Mouse (Mus musculus): Measurements from ENCODE around the gene Sdk2.
A peak's percentile ranks its signal among the peaks of the same experiment; 100 is the strongest.

The Sdk2 gene

DNA sequence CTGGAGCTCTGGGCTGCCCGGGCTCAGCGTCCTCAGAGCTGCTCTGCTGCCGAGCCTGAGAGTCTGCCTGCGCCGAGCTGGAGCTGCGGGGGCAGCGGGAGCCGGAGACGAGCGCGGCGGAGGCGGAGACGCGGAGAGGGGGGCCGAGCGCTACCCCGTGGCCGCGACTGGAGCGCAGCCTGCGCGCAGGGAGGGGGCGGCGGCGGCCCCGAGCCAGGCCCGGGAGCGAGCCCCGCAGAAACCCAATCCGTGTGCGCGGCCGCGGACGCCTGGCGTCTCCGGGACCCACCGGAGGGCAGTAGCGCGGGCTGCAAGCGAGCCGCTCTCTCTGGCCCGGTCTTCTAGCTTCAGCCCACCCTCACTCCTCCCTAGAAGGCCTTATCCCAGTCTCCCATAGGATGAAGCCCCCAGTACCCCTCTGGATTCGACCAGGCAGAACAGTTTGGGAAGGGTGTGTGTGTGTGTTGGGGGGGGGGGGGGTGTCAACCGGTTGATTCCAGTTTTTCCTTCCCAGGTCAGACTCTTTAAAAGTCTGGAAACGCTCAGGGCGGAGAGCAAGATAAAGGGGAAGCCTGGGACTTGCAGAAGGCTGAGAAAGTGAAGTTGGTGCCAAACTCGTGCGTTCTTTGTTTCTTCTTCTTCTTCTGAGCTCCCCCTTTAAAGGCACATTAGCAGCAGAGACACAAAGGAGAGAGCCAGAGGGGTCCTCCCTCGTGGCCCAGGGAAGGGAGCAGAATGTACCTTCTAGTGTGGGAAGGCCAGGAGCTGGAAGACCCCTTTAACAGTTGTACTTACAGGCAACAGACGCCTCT is at the start of gene Sdk2:
Sdk2 (minus strand) TSS at position 96 of the 812 bp plus-strand sequence.
- peak; percentile 13 to 32 for DNase-seq (ENCODE audit: low spot score in 2 of 2)

DNA sequence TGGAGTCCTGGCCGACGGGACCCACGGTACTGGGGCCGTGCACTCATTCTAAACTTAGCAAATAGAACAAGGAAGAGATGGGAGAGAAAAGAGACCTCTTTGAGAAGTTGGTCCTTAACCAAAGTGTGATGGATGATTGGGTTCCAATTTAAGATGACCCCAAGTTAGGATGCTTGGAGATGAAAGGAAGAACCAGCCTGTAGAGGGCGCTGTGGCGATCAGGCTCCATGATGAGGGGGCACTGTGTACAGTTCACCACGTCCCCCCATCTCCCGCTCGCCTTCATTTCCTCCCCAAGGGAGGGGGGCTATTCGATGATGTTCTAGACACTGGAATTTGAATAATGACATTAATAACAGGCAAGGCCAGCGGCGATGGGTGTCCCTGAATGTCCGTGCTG is 48.2 kb upstream of the Sdk2 start:
- DNase-seq (ENCODE audit: low spot score in 2 of 2), result no peak

DNA sequence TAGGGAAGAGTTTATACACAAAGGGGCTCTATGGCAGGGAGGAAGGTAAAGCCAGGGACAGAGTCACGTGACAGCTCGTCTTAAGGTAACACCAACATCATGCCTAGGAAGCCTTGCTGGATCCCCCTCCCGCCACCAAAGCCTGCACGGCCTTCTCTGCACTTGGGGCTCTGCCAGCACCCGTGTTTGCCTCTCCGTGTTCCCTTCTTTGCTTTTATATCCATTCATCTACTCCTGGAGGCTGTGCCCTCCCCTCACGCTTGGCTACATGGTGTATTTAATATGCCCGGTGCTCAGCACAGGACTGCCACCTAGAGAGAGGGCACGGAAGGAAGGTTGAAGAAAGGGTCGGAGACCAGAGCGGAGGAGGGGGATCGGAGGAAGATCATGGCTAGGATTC is 47.8 kb upstream of the Sdk2 start:
- DNase-seq (ENCODE audit: low spot score in 2 of 2), result no peak

DNA sequence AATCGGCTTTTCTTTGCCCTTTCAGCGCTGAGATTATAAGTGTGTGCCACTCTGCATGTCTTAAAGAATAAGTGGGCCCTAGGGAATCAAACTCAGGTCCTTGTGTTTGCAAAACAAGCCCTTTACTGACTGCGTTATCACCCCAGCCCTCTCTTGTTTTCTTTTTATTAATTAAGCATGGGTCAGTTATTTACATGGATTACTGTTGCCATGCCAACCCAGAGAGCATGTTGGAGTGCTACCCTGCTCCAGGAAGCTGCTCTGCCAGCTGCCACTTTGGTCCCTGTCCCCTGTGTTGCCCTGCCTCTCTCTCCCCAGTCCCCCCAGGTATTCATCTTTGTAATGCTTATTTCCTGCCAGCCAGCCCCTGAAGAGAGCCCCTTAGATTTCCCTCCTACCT is 44.0 kb upstream of the Sdk2 start:
- no peak for DNase-seq (ENCODE audit: low spot score in 2 of 2)

DNA sequence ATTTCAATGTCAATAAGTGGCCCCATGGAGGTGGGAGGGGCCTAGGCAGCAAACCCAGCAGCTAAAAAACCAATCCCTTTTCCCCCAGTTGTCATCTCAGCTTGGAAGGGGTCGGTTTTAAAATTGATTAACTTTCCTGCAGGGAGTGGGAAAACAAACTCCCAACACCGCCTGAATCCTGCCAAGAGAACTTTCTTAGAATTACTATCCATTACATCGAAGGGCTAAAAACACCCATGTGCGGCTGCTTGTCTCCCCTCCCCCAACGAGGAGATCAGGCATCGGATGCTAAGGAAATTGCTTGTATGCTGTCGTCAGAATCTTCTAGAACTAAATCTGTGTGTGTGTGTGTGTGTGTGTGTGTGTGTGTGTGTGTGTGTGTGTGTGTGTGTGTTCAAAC is 26.8 kb upstream of the Sdk2 start:
- no peak for DNase-seq (ENCODE audit: low spot score in 2 of 2)

DNA sequence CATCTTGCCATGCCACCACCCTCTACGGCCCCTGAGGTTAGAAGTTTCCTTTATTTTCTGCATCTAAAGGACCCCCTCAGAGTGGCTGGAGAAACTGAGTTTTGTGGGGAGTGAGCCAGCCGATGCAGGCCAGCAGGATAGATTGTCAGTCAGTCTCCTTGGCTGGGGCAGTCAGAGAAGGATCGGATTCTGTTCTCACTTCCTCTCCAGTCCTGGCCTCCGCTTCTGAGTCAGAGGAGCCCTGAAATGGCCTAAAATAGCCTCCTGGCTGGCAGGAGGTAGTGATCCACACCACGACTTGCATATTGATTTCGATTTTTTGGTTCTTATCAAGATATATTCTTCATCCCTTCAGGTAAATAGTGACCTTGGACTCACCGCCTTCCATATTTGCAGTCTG is 26.3 kb upstream of the Sdk2 start:
- DNase-seq (ENCODE audit: low spot score in 2 of 2), result no peak

DNA sequence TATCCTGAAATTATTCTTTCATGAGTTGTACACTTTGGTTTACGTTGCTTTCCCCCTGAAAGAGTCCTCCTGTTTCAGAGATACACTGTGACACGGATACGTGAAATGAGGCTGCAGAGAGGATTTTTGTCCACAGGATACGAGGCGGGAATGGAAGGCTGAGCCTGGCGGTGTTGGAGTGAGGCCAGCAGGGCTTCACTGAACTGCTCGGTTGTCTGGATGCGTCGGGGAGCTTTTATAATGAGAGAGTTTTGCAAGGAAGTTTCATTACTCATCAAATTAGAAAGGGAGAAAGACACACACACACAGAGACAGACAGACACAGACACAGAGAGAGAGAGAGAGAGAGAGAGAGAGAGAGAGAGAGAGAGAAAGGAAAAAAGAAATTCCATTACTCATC is 13.8 kb upstream of the Sdk2 start:
- no peak for DNase-seq (ENCODE audit: low spot score in 2 of 2)

DNA sequence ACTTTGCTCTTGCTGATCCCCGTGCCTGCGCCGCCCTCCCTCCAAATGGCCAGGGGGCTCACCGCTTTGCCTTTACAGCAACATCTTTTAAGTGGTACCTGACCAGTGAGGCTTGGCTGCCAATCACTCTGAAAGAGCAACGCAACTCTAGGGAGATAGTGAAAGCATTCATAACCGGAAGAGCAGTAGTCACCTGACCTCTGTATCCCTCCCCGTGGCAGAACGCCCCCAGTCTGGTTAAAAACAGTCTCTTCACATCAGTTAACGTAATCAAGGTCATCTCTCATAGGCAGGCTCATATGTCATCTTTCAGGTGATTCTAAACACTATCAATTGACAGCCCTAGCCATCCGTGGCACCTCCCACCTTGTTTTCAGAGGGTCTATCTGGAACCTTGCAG is 5.8 kb upstream of the Sdk2 start:
- DNase-seq (ENCODE audit: low spot score in 2 of 2), result no peak

DNA sequence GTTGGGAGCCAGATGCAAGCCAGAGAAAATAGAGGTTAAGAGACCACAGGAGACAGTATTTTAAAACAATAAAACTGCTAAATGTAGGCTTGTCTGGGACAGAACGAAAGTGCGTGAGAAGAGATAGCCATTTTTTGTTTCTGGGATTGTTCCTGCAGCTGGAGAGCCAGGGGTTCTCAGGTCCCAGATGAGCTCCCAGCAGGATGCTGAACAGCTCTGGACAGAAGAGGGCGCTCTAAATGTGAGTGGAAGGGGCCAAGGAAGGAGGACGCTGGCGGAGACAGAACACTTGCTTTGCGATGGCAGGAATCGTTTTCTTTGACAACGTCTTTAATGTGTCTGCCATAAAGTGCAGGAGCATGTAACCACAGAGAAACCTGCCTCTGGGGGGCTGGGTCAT is 5.2 kb upstream of the Sdk2 start:
- DNase-seq (ENCODE audit: low spot score in 2 of 2), result peak in 1 of 2 experiments; percentile 23

DNA sequence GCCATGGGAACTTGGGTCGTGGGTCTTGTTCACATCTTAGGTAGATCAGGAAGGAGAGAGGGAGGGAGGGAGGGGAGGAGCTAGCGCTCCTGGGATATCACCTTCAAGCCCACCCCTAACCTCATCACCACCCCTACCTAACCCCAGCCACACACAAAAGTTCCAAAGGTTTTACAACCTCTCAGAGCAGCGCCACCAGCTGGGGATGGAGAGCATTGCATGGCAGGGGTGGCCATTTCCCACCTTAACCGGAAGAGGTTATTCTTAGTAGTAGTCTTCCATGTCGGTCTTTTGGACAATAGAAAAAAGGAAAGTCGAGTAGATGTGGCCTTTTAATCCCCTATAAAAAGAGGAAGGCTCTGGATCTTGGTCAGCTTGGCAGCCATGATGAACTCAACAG is 4.0 kb upstream of the Sdk2 start:
- no peak for DNase-seq (ENCODE audit: low spot score in 2 of 2)

DNA sequence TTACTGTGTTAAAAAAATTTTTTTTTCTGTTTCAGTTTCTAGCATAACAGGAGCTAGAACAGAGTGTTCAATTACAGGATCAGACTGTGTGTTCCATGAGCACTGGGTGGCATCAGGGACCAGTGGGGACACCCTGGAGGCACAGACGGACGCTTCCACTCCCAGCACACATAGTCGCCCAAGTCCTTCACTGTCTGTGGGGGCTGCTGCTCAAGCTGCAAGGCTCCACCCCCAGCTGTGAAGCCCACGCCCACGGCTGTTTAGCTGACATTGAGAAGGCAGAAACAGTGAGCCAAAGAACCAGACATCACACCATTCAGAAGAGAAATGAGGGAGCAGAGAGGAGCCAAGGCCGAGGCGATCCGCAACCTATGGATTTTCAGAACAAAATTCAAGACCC is 3.3 kb upstream of the Sdk2 start:
- DNase-seq (ENCODE audit: low spot score in 2 of 2), result no peak

DNA sequence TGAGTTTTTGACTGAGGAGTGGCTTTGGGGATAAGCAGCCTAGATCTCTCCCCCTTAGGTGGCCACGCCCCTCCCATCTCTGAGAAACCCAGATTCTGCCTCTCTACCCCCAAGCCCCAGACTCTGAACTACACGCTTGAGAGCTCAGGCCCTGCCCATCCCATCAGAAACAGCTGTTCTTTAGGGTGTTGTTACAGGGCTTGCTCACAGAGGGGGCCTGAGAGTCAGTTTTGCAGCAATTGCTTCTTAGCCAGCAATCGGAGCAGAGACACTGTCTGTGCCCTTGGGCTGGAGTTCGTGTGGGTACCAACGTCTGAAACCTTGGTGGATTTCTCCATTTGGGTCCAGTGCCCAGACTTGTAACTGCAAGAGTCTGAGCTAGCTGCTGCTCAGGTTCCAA is 1.5 kb upstream of the Sdk2 start:
- peak; percentile 14 to 41 for DNase-seq (ENCODE audit: low spot score in 2 of 2)

DNA sequence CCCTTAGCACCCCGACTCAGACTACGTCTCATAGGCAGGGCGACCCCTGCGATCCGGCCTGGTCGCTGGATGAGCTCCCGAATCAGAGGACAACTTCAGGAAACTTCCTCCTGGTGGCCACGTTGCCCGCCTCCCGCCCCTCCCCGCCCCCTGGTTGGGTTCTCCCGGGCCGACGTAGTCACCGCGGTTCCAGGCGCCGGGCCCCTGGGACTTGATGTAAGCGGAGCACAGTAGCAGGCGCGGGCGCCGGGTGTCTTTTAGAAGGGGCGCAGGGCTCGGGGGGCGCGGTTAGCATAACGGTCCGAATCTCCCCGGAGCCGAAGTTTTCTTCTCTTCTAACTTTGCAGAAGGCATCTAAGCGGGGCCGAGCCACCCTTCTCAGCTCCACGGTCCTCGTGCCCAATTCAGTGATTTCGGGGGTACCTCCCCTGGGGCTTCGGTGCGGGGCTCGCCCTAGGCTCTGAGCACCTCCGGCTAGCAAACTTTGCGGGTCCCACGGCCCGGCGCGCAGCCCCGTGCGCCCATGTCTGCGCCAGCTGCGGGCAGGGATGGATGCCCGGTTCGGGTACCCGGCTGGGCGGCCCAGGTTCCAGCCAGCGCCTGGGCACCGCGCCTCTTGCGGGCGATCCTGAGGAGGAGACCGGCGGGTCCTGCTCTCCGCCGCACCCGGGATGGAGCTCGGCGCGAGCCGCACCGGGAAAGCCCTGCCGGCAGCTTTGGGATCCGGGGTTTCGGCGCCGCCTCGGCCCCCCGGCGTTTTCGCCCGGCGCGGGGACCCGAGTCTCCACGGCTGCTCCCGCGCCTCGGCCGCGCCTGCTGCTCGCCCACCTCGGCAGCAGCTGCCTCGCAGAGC is 522 bp downstream of the Sdk2 start:
- DNase-seq (ENCODE audit: low spot score in 2 of 2), result peak in 1 of 2 experiments; percentile 9

DNA sequence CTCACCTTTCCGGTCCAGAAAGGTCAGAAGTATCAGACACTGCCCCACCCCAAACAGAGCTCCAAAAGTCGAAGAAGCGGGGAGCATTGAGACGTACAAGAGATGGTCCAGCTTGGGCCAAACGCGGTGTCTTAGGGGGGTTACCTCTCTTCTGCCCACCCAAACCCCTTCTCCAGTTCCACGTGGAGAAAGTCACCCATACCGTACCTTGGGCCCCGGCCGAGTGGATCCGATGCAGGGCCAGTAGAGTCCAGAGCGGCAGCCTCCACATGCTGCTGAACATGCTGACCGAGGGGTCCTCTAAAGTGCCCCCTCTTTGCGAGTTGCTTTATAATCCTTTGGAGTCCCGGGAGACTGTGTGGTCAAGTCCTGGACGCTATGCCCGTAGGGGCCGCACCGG is 1.2 kb downstream of the Sdk2 start:
- DNase-seq (ENCODE audit: low spot score in 2 of 2), result no peak

DNA sequence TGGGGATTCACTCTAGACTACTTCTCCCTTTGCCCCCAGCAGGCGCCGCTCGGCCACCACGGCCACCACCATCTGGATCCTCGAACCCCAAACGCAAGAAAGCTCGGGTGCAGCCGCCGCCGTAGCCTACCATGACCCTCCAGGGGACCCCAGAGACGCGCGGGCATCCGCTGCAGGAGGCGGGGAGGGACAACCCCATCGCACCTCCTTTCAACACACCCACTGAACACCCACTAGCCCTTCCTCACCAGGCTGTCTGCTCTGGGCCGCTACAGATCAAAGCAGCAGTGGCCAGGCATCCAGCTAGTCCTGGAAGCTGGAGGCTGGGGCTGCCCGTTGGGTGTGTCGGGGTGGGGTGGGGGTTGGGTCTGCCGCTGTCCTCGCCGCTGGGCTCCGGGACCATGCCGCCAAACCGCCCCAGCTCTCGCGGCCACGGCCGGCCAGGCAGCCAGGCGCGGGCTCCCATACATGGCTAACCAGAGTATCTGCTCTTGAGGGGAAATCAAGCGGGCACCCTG is 1.9 kb downstream of the Sdk2 start:
- DNase-seq (ENCODE audit: low spot score in 2 of 2), result no peak

DNA sequence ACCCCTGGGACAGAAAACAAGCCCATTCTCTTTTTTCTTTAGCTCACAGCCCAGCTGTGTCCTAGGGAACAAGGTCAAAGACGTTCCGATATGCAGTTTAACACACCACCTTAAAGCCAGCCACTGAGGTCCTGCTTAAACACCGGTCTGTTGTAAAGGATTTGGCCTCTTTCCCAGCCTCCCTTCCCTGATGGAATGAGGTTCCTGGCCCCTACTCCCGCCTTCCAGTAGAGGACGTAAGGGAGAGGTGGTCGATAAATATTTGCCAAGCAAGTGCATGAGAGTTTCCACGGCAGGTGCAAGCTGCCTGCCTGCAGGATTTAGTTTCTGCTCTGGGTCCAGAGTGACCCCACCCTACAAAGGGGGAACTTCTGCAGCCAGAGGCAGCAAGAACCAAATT is 4.9 kb downstream of the Sdk2 start:
- DNase-seq (ENCODE audit: low spot score in 2 of 2), result no peak

DNA sequence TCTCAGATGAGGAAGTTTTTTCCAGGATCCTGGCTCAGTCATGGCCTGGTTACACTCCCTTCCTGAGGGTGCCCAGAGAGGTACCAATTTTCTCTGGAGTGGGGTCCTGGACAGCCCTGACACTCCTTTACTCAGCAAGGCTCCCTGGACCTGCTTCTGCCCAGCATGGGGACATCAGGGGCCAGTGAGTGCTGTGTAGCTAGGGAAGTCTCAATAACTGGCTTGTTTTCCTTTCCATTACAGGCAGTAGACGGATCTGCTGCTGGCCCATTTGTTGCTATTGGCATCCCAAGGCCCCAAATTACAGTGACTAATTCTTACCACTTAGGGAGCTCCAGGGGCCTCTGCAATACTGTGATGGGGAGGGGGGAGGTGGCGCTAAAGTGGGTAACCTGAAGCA is 5.6 kb downstream of the Sdk2 start:
- no peak for DNase-seq (ENCODE audit: low spot score in 2 of 2)

DNA sequence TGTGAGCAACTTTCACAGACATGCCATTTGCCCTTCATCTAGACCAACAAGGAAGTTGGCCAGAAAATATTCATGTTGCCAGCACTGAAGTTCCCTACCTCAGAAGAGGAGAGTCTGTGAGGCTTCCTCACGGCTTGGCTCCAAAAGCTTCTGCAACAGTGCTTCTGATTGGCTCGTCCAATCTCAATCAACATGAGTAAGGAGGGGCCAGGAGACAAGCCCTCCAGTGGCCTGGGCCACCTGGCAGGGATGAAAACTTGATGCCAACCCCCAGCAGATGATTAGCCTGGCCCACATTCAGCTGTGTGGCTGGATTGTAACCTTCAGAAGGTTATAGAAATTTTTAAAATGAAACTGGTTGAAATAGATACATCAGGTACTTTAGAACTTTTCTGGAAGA is 10.5 kb downstream of the Sdk2 start:
- no peak for DNase-seq (ENCODE audit: low spot score in 2 of 2)

DNA sequence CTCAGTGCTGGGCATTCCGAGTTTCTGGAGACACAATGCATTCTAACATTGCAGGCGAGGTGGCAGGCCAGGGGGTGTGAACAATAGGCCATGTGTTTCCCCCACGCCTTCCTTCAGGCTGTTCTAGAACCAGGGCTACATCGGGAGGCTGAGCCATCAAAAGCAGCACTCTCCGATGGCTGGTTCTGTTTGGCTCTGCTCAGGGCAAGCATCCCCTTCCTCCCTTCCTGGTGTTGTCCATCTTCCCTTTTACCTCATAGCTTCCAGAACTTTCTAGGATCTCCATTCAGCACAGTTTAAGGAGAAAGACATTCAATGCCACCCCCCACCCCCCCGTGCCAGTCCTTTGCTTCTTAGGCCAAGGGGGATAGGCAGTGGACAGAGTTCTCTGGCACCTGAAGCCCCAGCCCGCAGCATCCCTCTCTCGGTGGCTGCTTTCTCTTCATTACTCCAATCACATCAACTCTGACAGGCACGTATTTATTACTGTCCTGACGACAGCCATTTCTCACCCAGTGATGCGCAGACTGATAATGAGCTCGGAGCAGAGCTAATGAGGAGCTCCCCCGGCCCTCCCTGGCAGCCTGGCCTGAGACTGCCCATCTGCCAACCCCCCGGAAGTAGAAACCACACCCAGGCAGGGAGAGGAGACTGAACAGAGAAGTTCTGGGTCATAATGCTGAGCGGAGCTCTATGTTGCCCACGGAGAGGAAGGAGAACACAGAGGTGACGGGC is 12.1 kb downstream of the Sdk2 start:
- no peak for DNase-seq (ENCODE audit: low spot score in 2 of 2)

DNA sequence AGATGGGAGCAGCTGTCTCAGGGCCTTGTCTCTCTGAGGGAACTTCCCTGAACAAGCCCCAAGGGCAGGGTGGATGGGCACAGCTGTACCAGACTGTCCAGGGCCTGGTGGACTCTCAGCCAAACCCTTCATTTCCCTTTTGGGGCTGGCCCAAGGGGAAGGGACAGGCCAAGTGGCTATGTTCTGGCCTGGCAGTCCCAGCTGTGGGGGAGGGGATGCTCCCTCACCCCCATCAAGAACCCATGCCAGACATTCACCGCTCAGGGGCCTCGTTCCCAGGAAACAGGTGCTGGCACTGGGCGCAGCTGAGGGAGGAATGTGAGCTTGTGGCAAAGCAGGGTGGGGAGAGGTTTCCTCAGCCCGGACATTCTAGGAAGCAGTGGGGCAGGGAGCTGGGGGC is 15.5 kb downstream of the Sdk2 start:
- no peak for DNase-seq (ENCODE audit: low spot score in 2 of 2)

DNA sequence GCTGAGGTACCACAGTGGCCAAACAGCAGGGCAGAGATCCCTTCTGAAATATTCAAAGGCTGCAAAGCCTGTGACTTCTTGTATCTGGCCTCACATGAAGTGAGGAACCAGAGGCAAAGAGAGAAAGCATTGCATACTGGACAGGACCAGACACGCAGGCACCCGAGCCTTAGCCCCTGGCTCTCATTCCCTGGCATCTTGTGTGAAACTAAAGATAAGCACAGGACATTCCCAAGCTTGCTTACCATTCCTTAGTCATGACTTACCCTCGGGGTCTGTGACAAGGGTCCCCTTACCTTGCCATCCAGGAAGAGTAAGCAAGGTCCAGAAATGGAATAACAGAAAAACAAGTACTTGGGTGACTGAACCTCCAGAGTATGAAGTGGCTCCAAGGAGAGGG is 16.3 kb downstream of the Sdk2 start:
- no peak for DNase-seq (ENCODE audit: low spot score in 2 of 2)

DNA sequence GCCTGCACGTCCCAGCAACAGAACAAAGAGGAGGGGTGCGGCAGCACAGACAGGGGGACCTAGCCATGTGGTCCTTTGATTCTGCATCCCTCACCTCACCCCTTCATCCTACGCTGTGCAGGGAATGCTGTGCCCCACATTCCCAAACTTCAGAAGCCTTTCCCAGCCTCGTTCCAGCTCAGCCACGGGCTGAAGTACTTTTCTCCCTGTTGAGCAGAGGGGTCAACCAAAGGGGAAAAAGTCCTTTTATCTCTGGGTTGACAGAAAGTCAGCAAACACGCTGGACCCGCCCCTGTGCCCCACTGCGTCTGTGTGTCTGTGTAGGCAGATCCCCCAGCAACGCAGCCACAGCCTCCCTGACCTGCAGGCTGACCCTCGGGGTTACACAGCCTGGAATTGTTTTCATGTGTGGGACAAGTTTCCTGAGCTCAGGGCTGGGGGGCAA is 18.9 kb downstream of the Sdk2 start:
- no peak for DNase-seq (ENCODE audit: low spot score in 2 of 2)

All from urinary bladder, postnatal 36 days (tissue).